Mouse (Mus musculus) heart, adult 2 months (tissue): ENCODE data around the gene Kif13a.

Experiments used
- CTCF ChIP-seq: fragments of 200-600 bp; IDR thresholded peaks from 2 replicates; pipeline ENCODE4 v1.8.1; 2022; ENCODE audit warnings: antibody characterized with exemption, mild to moderate bottlenecking, moderate library complexity
- EP300 ChIP-seq: fragments of 200-500 bp; IDR thresholded peaks from 2 replicates; pipeline ENCODE4 v1.6.1; 2011; ENCODE audit warnings: low read depth, low read length, control low read depth; ENCODE audit not compliant: insufficient read depth
- POLR2A ChIP-seq: fragments of 200-500 bp; IDR thresholded peaks from 2 replicates; pipeline ENCODE4 v1.6.1; 2011; ENCODE audit warnings: mild to moderate bottlenecking, low read depth, low read length, control low read depth; ENCODE audit not compliant: insufficient read depth

DNA sequence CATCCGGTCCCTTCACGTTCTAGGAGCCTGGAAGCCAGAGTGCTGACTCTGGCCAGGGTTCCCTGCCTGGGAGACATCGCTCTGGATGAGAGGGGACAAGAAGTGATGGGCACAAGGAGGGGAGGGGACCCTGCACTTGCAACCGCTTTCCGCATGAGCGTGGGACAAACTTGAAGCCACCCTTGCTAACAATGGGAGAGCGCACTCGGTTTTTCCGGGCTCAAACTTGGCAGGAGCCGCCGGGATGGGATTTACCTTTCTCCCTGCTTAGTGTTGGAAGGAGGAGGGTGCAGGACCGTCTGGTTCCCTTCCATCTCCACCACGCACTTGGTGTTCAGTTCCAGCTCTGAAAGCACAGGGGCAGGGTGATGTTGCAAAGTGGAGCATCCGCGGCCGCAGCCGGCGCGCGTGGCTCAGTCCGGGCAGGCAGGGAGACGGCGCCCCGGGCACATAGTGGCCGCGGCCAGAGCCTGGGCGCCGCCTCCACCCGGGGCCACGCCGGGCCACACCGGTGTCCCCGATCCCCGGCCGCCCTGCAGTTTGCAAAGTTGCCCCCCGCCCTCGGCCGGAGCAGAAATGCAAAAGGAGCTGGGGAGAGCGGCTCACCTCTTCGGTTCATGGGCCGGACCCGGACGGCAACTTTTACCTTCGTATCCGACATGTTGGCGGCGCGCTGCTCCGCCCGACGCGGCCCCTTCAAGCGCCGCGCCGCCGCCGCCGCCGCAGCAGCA lies 541 bp downstream of the Kif13a start:
- 0 out of 2 replicates have a peak, but pooled peaks have one; percentile 12 for TF ChIP-seq CTCF
- no peak for TF ChIP-seq EP300
- TF ChIP-seq POLR2A = no peak
